Mouse (Mus musculus): ENCODE data around the gene Adam10.

DNA sequence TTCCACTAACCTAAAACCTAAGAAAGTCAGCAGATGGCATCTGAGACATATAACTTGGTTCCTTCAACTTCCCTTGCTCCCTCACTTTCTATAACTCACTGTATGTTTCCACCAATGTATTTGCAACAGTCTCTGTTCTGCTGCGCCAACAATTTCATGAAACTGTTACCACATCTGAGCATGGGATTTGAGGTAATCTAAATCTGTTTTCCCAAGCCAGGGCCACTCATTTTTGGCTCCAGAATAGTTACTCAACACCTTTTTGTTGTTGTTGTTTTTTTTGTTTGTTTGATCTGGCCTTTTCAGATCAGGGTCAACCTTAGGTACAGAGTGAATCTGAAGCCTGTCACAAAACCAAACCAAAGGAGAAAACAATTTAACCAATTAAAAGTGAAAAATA lies 27.8 kb upstream of the Adam10 start:
- TF ChIP-seq CTCF (IDR thresholded peaks at IDR 0.05) (no peak), EP300 (IDR thresholded peaks at IDR 0.05; ENCODE audit: insufficient read depth, low read depth, low read length) (no peak), POLR2A (IDR thresholded peaks at IDR 0.05; ENCODE audit: insufficient read depth, low read depth, low read length) (no peak)

Measured in heart, adult 2 months (tissue).